ENCODE assay signal across 8 mouse cellular contexts in the genomic region with DNA sequence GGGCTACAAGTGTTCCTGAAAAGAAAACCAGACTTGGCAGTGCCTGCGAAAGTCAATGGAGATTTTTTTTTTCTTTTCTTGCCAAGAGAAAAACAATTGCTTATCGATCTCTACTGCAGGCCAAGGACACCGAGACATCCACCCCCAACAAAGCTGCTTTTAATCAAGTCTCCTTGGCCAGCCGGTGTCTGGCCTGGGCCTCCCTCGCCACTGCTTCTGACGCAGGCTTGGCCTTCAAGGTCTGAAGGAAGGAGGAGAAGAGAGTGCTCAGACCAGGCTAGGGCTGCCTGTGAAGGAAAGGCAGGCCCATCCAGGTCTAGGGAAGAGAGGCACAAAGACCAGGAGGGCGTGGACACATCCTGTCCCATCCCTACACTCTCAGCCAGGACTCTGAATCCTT. TPM values are rescaled to one million over a fixed set of nuclear protein-coding genes. Genes with fewer than 3 reads are reported as not detected.
DNase-seq lines count a peak whose midpoint lies in the region; ATAC-seq and TF ChIP-seq lines count a peak whose summit lies in the region.

No protein-coding gene starts in this region.

- no peaks in the 10 kb centered on the region; the same call in 1 of the 2 replicates for H3K36me3 ChIP-seq in limb, embryonic 14.5 days (ENCODE audit: control insufficient read depth, insufficient read depth, low read length)
- no peaks in the 10 kb centered on the region for H3K36me3 ChIP-seq in stomach, embryonic 16.5 days (ENCODE audit: control insufficient read depth, insufficient read depth, low read length)

- TF ChIP-seq CTCF in gastrocnemius, adult 2 months (IDR thresholded peaks at IDR 0.05): no peak
- TF ChIP-seq CTCF in embryonic fibroblast, embryonic 13.5 days (IDR thresholded peaks at IDR 0.05; ENCODE audit: borderline replicate concordance, insufficient read depth, low read length): no peak

- H3K27ac ChIP-seq in gastrocnemius, adult 2 months: peak overlapping the region; percentile 85
- peak overlapping the region; percentile 57 for H3K27ac ChIP-seq in embryonic fibroblast, embryonic 13.5 days (ENCODE audit: insufficient read depth, low read length)
- peak overlapping the region; percentile 67 for H3K27ac ChIP-seq in limb, embryonic 14.5 days (replicated peaks; ENCODE audit: low read depth, low read length)
- H3K27ac ChIP-seq in stomach, embryonic 16.5 days (ENCODE audit: low read length): peak overlapping the region; percentile 79

- H3K4me3 ChIP-seq in gastrocnemius, adult 2 months: peak overlapping the region; percentile 47; the same call in 1 of the 2 replicates
- no peak overlapping the region for H3K4me3 ChIP-seq in embryonic fibroblast, embryonic 13.5 days (ENCODE audit: insufficient read depth, low read length)
- no peak overlapping the region for H3K4me3 ChIP-seq in limb, embryonic 14.5 days (replicated peaks; ENCODE audit: low read length)
- no peak overlapping the region for H3K4me3 ChIP-seq in stomach, embryonic 16.5 days (replicated peaks; ENCODE audit: low read length)

- TF ChIP-seq POLR2A in embryonic fibroblast, embryonic 13.5 days (IDR thresholded peaks at IDR 0.05; ENCODE audit: low read depth, low read length): no peak
- TF ChIP-seq POLR2A in limb, embryonic 14.5 days (IDR thresholded peaks at IDR 0.05; ENCODE audit: borderline replicate concordance, extremely low read depth, insufficient read depth, insufficient read length): no peak

- no peaks in the 10 kb centered on the region for H3K27me3 ChIP-seq in limb, embryonic 14.5 days (ENCODE audit: control insufficient read depth, insufficient read depth, low read length)
- no peaks in the 10 kb centered on the region for H3K27me3 ChIP-seq in stomach, embryonic 16.5 days (ENCODE audit: control insufficient read depth, insufficient read depth, low read length)

- H3K9ac ChIP-seq in limb, embryonic 14.5 days (ENCODE audit: low read depth, low read length, severe bottlenecking): peak overlapping the region; percentile 31; the same call in 1 of the 2 replicates
- H3K9ac ChIP-seq in stomach, embryonic 16.5 days (ENCODE audit: low read length): peak overlapping the region; percentile 47; the same call in 1 of the 2 replicates

- no peak overlapping the region for H3K4me2 ChIP-seq in limb, embryonic 14.5 days (replicated peaks; ENCODE audit: low read depth, low read length, severe bottlenecking)
- H3K4me2 ChIP-seq in stomach, embryonic 16.5 days (ENCODE audit: low read depth, low read length): no peak overlapping the region

- H3K4me1 ChIP-seq in embryonic fibroblast, embryonic 13.5 days (ENCODE audit: control insufficient read depth, insufficient read depth, low read length): peaks cover 4% of the 10 kb centered on the region; the same call in 1 of the 2 replicates
- H3K4me1 ChIP-seq in limb, embryonic 14.5 days (ENCODE audit: control insufficient read depth, insufficient read depth, low read length): peaks cover 11% of the 10 kb centered on the region
- peaks cover 16% of the 10 kb centered on the region for H3K4me1 ChIP-seq in stomach, embryonic 16.5 days (ENCODE audit: control insufficient read depth, insufficient read depth, low read length)

- no peaks in the 10 kb centered on the region for H3K9me3 ChIP-seq in limb, embryonic 14.5 days (ENCODE audit: control insufficient read depth, low read length)
- no peaks in the 10 kb centered on the region for H3K9me3 ChIP-seq in stomach, embryonic 16.5 days (replicated peaks; ENCODE audit: control insufficient read depth, low read length)

- 51% methylated on average over 7 of the region's 7 CpGs for WGBS in limb, embryonic 14.5 days
- WGBS in stomach, embryonic 16.5 days: 66% methylated on average over 7 of the region's 7 CpGs

- intact Hi-C loops in gastrocnemius, adult 2 months (cut with DNase I): no loop called here

- no peak for ATAC-seq in limb, embryonic 14.5 days (ENCODE audit: low FRiP score, low read depth)
- ATAC-seq in stomach, embryonic 16.5 days (ENCODE audit: insufficient read depth, low FRiP score): no peak

- DNase-seq in gastrocnemius, adult 2 months: peak; percentile 64
- no peak for DNase-seq in gastrocnemius, postnatal 10 days
- peak; percentile 55 for DNase-seq in MN1 (ENCODE audit: low spot score)
- DNase-seq in limb, embryonic 14.5 days (ENCODE audit: low spot score): no peak
- DNase-seq in right cerebral cortex, postnatal 10 days (ENCODE audit: low spot score in 2 of 2): no peak
- no peak for DNase-seq in embryo, embryonic 10 days (ENCODE audit: low spot score)

RNA-seq across cellular contexts. Expression of gene Camkk2, which starts 8.9 kb away (rescaled TPM):
- 1 to 10 TPM; 3.6 to 5.2 TPM for total RNA-seq in gastrocnemius, adult 2 months (2021)
- 10 to 100 TPM in 1 of 2 experiments, 1 to 10 TPM in 1; 9.7 to 15.6 TPM for total RNA-seq in gastrocnemius, postnatal 10 days (2021)
- 18.8 and 22.7 TPM in 2 replicates for polyA plus RNA-seq in embryonic fibroblast, embryonic 13.5 days (2011; ENCODE audit: insufficient read length, low read depth, missing spikeins)
- polyA plus RNA-seq in limb, embryonic 14.5 days (2012; rRNA removed): 34.7 and 35.0 TPM in 2 replicates
- 39.1 and 39.3 TPM in 2 replicates for polyA plus RNA-seq in limb, embryonic 14.5 days (2014; fragmentation: Nextera tagmentation; extraction: Ambion mirVana)
- 18.4 and 19.3 TPM in 2 replicates for polyA plus RNA-seq in stomach, embryonic 16.5 days (2015; fragmentation: Nextera tagmentation; extraction: Ambion mirVana)

RNA-seq across cellular contexts. Expression of gene Anapc5, which starts 50.8 kb away (rescaled TPM):
- 100 to 1,000 TPM; 366 to 502 TPM for total RNA-seq in gastrocnemius, adult 2 months (2021)
- 100 to 1,000 TPM; 160 to 179 TPM for total RNA-seq in gastrocnemius, postnatal 10 days (2021)
- polyA plus RNA-seq in embryonic fibroblast, embryonic 13.5 days (2011; ENCODE audit: insufficient read length, low read depth, missing spikeins): 320 and 443 TPM in 2 replicates
- 686 and 736 TPM in 2 replicates for polyA plus RNA-seq in limb, embryonic 14.5 days (2012; rRNA removed)
- 427 and 463 TPM in 2 replicates for polyA plus RNA-seq in limb, embryonic 14.5 days (2014; fragmentation: Nextera tagmentation; extraction: Ambion mirVana)
- 380 and 385 TPM in 2 replicates for polyA plus RNA-seq in stomach, embryonic 16.5 days (2015; fragmentation: Nextera tagmentation; extraction: Ambion mirVana)

Comparison
In these comparisons a context has a peak if more than half of its experiments do, and no peak if none do; other contexts are left out.
1. DNase-seq: peak in gastrocnemius, adult 2 months (single experiment) and MN1 (single experiment); none in gastrocnemius, postnatal 10 days (single experiment), limb, embryonic 14.5 days (single experiment), right cerebral cortex, postnatal 10 days (0 of 2) and embryo, embryonic 10 days (single experiment).
2. Peak in every context shown above with its lines, with median percentiles within 50 percentile points of each other: H3K27ac ChIP-seq.